Mouse (Mus musculus): ENCODE data around the gene Gab2.
"Not testable (repeated sequence)": the region's sequence is repeated elsewhere in the genome, so short reads cannot be mapped to it uniquely, and the experiment has no call there.

The Gab2 gene

GRCm38 (mm10) chr7:97151082-97151813, 69.9 kb downstream of the Gab2 start:
- no peak for DNase-seq

GRCm38 (mm10) chr7:97154756-97155487, 73.5 kb downstream of the Gab2 start:
- DNase-seq, result peak; percentile 19 to 38

- DNase-seq, result no peak
Measured at GRCm38 (mm10) chr7:97164261-97164660, 82.9 kb downstream of the Gab2 start.

GRCm38 (mm10) chr7:97171089-97171488, 89.7 kb downstream of the Gab2 start:
- no peak for DNase-seq

- no peak for DNase-seq
Measured at GRCm38 (mm10) chr7:97171719-97172118, 90.3 kb downstream of the Gab2 start.

GRCm38 (mm10) chr7:97172126-97172525, 90.7 kb downstream of the Gab2 start:
- DNase-seq, result peak; percentile 39 to 44

GRCm38 (mm10) chr7:97181931-97182330, 100.5 kb downstream of the Gab2 start:
- DNase-seq, result no peak

- no peak for DNase-seq
Measured at GRCm38 (mm10) chr7:97183426-97183825, 102.0 kb downstream of the Gab2 start.

- no peak for DNase-seq
Measured at GRCm38 (mm10) chr7:97184005-97184404, 102.6 kb downstream of the Gab2 start.

GRCm38 (mm10) chr7:97187387-97188081, 106.1 kb downstream of the Gab2 start:
- DNase-seq, result no peak

- no peak for DNase-seq
Measured at GRCm38 (mm10) chr7:97189116-97189515, 107.7 kb downstream of the Gab2 start.

GRCm38 (mm10) chr7:97203907-97204306, 122.5 kb downstream of the Gab2 start:
- no peak for DNase-seq

- DNase-seq, result no peak
Measured at GRCm38 (mm10) chr7:97208811-97209549, 127.6 kb downstream of the Gab2 start.

GRCm38 (mm10) chr7:97210064-97210685, 128.8 kb downstream of the Gab2 start:
- no peak for DNase-seq

GRCm38 (mm10) chr7:97211117-97211516, 129.7 kb downstream of the Gab2 start:
- DNase-seq, result peak in 1 of 2 experiments; percentile 35

GRCm38 (mm10) chr7:97223836-97224235, 142.4 kb downstream of the Gab2 start:
- no peak for DNase-seq

- no peak for DNase-seq
Measured at GRCm38 (mm10) chr7:97245261-97245949, 164.0 kb downstream of the Gab2 start.

- not testable (repeated sequence) for DNase-seq
Measured at GRCm38 (mm10) chr7:97245950-97246578, 164.7 kb downstream of the Gab2 start.

GRCm38 (mm10) chr7:97247661-97248060, 166.3 kb downstream of the Gab2 start:
- DNase-seq, result peak in 1 of 2 experiments; percentile 32

GRCm38 (mm10) chr7:97248136-97248535, 166.8 kb downstream of the Gab2 start:
- peak in 1 of 2 experiments; percentile 30 for DNase-seq

GRCm38 (mm10) chr7:97251638-97252037, 170.3 kb downstream of the Gab2 start:
- no peak for DNase-seq

All from kidney, postnatal 36 days (tissue).